Mouse (Mus musculus) layer of hippocampus, postnatal 10 days (tissue): ENCODE data around the gene Hk1. TPM values are rescaled to one million over a fixed set of nuclear protein-coding genes. Genes with fewer than 3 reads are reported as not detected.
A peak's percentile ranks its signal among the peaks of the same experiment; 100 is the strongest.

ENCODE experiments used
- DNase-seq, 2 experiments: peaks; one replicate each; pipeline ENCODE4 v3.0.0; 2021; ENCODE audit warnings: low spot score in 2 of 2
- long read RNA-seq: library from polyadenylated mRNA; stranded (forward); transcript quantifications from one replicate; pipeline ENCODE4 v2.0.0, GENCODE M21; 2023
- total RNA-seq, 2 experiments: library from RNA; stranded (reverse); gene quantifications; 2 replicates each; pipeline ENCODE4 v1.2.3; 2021

Gene Hk1
- 100 to 1,000 TPM; 280 to 294 TPM for total RNA-seq
- long read RNA-seq, full-length matches to known transcripts = 129 of 217 reads
- long read RNA-seq, partial matches to known transcripts = 47 of 217 reads
- long read RNA-seq, other reads (novel, unspliced or antisense) = 41 of 217 reads

DNA sequence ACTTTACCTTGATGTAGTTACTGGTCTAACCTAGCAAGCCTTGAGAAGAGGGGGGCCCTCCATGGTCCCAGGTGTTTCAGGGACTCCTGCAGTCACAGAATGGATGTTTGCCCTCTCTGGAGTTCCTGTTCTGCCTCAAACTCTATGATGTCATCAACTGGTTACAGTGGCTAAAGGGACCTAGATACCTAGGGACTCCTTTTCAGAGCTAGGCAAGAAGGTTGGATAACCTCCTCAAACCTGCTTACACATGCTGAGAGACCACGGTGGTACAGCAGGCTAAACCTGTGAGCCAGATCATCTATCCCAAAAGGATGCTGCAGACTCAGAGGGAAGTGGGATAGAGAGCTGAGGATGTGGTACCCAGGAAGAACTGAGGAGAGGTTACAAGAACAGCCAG is at the start of gene Hk1:
Gene Hk1, minus strand, starts transcription at position 101 of the 400 bp plus-strand sequence.
- DNase-seq = no peak

DNA sequence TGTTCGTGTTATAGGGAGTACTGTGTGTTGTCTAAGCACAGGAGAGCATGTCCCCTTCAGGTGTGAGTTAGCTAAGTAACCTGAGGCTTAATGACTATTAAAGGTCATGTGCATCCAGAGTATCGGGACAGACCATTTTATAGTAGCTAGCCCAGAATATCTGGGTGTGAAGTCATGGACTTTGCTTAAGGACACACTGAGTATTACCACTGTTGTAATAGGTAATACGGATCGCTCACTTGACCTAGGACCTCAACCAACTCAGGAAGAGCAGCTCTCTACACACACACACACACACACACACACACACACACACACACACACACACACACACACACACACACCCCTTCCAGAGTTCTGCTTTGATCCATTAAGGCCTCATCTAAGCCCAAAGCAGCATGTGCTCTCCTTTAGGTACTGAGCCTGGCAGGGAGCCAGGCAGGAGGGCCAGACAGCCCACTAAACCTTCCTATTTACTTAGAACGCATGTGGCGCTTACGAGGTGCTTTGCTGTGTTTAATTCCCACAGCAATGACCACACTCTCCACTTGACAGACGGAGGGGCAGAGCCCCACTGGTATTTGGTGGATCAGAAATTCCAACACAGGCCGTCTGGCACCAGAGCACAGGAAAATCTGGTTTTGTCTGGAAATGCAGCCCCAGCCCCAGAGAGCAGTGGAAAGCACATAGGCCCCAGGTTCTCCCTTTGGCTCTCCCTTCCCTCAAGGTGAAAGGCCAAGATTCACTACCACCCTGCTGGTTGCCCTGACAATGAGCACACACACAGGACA is 45.6 kb upstream of the Hk1 start:
- DNase-seq = no peak

DNA sequence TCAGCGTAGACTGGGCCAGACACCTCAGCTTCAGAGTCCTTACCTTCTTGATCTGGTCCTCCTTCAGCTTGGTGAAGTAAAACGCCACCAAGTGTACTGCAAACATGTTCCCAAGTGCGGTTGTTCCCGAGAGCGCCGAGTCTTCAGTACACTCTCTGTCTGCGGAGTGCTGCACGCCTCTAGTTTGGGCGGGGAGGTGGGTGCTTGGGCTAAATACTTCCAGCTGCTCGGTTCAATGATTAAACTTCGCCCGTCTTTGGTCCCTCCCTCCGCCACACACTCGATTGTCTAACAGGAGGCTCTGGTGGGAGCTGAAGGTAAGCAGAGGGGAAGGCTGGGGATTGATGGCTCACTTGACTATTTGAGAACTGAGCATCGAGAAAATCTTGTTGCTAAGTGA is 42.5 kb upstream of the Hk1 start, which contains the start of gene Hkdc1:
Gene Hkdc1, minus strand, starts transcription at position 237 of the 400 bp plus-strand sequence.
- no peak for DNase-seq

DNA sequence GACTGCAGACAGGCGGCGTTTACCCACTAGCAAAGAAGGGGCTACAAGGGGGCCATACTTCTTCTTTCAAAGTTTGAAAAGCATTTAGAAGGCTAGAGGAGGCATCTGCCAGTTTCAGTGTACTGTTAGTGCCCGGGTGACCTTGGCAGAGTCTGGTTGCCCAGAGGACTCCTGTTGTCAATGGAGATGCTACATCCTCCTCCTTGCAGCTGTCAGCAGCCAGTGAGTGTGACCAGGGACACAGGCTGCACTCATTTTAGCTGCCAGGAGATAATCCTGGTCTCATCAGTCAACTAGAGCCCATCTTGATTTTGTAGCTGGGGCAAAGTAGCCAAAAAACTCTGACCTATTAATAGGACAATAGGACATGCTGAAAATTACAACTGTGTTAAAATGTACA is 41.4 kb upstream of the Hk1 start:
- DNase-seq = no peak

DNA sequence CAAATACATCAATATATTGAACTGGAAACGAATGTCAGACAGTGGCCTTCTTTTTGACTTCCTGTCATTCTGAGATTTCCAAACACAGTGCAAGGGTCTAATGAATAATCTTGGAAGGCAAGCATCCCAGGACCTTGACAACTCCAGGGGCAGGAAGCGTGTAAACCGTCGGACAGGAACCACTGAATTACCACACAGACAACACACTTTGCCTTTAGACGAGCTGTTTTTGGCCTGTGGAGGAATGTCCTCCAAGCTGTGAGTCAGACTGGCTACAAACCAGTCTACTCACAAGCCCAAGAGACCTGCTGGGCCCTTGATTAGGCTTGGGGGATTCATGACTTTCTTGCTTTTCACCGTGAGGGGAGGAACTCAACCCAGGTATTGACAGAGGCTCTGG is 40.7 kb upstream of the Hk1 start:
- DNase-seq = no peak

DNA sequence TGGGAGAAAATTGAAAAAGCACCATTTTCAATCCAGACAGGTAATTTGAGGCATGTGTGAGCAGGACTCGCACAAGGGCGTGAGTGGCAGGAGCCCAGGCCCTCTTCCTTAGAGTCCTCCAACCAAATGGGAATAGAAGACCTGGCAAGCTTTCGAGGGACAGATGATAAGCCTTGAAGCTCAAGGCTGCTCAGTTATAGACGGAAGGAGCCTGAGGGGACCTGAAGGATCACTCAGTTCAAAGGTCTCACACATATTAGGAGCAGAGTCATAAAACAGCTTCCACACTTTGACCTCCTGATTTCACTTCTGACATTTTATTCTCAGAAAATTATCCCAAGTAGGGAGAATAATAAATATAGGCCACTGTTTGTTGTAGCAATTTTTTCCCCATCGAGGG is 39.7 kb upstream of the Hk1 start:
- no peak for DNase-seq

DNA sequence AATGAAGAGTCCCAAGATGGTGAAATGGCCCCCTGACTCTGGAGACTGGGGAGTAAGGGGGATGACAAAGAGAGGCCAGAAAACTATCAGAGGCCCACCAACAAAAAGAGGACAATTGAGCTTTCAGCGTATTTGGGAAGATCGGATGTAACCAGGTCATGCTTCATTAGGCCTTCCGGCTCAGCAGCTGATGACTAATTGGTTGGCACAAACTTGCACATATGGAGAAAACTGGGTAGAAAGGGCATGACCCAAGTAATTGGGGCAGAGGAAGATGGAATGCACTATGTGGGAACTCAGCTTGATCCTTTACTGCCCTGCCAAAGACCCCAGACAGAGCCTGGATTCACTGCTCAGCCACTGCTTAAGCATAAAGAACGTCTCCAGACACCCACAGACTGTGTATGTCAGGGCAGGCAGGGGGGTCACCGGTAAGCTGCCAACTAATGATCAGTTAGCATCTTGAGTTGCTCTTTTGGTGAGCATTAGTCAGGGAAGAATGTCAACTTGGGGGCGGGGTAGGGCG is 39.2 kb upstream of the Hk1 start:
- DNase-seq = no peak

DNA sequence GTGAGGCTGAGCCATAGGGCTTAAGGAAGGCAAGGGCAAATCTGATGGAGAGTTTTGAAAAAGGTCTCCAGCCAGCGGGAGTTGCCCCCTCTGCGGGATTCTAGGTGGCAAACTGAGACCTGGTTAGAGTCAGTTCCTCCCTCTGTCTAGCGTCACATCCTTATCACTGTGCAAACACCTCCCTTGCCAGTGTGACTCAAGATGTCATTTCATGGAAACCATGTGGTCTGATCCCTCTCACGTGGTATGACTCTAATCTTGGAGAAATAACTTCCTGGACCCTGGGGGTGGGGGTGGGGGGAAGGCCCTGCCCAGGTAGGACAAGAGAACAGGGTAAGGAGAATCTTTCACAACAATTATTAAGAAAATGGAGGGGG is 33.9 kb upstream of the Hk1 start:
- DNase-seq = no peak

DNA sequence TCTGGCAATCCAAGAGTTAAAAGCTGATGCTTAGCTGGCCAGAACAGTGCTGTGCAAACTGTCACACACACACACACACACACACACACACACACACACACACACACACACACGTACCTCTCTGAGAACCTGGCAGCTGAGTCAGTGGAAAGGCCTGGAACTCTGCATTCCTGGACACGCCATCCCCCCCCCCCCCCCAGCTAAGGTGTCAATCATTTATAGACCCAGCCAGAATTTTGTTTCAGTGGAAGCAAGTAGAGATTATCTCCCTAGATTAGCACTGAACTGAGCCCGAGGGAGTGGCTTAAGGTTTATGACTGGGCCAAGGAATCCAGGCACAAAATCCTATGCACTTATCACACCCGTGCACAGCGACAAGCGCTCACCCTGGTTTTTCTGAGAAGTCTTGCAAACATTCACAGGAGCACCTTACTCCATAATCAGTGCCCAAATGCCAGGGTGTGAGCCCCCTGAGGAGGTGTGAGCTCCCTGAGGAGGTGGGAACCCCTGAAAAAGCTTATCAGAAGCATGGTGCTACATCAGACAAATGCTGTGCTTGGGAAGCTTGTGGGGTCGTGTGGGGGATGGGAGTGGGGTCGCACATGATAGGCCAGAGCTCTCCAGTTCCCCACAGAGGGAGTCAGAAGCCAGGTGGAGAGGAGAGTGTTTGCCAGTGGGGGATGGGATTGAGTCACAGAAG is 33.3 kb upstream of the Hk1 start:
- no peak for DNase-seq

DNA sequence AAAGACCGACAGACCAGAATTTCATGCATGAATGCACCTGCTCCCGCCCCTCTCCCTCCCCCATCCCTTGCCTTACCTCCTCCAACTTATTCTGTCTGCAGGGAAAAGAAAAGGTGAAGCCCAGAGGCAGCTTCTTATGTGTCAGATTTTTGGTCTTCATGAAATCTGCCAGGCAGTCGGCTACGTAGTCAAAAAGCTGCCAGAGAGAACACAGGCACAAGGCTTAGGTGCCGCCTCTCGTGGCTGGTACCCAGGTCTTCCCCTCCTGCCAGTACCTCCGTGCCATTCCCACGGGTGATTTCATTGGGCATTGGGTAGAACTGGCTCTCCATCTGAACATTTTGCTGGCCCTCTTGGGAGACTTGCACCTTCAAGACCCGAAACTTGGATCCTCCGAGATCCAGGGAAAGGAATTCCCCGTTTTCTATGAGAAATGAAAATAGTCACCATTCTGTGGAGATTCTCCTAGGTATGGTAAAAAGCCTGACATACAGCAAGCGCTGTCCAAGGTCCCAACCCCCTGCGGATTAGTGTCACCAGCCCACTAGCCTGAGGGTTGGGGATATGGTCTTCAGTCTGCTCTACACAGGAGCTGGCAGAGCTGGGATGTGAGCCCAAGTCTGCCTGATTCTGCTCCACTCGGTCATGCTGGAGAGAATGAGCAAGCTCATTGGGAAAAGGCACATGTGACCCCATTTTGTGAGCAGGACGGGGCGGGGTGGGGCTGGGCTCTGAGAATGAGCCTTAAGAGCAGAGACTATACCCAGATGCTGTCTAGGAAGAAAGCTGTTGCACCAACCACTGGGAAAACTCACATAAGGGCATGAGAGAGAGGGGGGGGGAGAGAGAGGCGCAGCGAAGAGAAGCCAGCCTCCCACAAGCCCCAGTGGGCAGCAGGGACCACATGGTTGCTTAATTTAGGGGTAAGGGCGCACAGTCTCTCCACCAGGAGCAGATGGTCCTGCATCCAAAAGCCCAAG is 32.0 kb upstream of the Hk1 start:
- peak in 1 of 2 experiments; percentile 45 for DNase-seq

DNA sequence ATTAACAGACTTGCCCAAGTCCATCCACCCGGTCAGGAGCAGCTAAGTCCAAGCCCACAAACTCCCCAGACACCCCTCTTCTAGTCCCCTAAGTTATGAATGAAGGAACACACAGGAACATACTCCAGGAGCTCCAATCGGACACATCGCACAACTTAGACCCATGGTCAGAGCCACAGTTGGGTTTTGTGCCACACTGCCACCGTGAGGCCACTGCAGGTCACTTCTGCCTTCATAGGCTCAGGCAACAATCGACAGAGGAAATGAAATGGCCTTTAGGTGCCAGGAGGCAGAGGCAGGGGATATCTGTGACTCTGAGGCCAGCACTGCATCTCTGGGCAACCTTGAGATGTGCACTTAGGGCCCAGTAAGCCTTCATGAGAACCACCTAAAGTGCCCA is 31.2 kb upstream of the Hk1 start:
- peak; percentile 72 to 80 for DNase-seq

DNA sequence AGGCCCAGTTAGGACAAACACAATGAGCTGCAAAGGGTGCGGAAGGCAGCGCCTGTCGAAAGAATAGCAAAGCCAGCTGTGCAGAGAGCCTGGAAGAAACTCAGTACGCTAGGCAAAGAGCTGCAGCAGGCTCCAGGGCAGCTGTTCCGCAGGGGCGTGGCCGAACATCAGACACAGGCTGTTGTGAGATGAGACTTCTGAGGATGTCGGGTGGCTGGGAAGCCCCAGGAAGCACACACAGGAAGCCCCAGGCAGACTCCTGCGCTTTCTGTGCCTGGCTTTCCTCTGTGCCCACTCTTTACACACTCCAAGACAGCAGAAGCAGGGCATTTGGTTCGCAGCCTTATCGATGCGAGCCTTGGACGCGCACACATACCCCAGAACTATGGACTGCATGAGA is 25.2 kb upstream of the Hk1 start:
- no peak for DNase-seq

DNA sequence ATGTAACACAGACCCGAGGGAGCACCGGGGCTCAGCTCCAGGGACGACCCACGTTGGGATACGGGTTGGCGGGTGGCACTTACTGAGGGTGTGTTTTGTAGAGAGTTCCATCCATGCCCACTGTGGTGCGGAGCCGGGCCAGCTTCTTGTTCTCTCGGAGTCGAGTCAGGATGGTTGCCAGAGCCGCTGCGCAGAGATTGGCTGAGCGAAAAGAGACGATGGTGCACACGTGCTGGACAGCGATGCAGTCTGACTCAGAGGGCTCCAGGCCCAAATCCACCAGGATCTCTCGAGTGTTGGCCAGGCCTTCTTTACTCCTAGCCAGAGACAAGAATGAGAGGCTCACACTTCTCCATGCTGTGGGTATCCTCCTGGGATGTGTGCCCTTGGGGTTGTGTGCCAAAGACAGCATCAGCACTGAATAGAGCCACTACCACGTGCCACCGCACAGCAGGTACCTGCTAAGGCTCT is 22.0 kb upstream of the Hk1 start:
- peak; percentile 60 to 63 for DNase-seq

DNA sequence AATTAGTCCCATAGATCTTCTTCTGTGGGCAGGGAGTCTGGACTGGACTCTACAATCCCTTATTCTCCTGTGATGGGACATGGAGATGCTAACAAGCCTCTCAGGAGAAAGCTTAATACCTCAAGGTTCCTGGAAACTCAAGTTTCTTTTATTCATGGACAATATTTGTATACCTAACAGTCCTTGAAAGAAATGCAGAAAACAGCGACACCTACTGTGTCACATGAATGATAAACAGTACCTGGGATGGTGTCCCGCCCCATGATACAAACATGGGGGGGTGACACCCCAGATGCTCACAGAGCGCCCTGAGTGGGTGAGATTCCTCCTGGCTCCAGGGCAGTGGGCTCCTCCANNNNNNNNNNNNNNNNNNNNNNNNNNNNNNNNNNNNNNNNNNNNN is 3.3 kb upstream of the Hk1 start:
- DNase-seq = no peak

DNA sequence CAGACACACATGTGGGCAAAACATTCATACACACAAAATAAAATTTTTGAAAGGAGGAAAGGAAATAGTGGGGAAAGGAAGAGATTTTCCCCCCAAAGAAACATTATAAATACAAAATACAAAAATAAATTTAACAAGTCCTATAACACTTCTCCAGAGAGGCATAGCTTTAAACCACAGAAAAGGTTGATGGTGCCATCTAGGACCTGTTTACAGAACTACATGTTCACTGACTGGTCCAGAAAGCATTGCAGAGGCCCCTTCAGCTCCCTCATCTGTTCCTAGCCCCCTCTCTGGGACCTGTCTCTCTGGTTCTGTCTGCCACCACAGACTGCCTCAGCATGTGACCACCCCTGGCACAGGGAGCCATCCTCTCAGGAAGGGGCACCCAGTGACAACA is 1.2 kb upstream of the Hk1 start:
- DNase-seq = no peak

DNA sequence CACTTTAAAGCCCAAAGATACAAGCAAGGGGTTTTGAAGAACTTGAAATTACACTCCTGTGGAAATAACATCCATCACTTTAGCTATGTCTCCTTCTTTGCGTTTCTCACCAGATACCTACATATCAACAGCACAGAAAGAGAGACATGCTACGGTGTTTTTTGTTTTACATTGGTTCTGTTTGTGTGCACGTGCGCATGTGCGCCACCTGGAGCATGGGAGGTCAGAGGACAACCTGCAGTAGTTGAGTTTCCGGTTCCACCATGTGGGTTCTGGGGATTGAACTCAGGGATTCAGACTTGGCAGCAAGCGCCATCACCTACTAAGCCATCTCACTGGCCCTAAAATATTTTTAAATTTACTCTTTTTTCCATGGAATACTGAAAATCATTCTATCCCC is 20.9 kb downstream of the Hk1 start:
- no peak for DNase-seq

DNA sequence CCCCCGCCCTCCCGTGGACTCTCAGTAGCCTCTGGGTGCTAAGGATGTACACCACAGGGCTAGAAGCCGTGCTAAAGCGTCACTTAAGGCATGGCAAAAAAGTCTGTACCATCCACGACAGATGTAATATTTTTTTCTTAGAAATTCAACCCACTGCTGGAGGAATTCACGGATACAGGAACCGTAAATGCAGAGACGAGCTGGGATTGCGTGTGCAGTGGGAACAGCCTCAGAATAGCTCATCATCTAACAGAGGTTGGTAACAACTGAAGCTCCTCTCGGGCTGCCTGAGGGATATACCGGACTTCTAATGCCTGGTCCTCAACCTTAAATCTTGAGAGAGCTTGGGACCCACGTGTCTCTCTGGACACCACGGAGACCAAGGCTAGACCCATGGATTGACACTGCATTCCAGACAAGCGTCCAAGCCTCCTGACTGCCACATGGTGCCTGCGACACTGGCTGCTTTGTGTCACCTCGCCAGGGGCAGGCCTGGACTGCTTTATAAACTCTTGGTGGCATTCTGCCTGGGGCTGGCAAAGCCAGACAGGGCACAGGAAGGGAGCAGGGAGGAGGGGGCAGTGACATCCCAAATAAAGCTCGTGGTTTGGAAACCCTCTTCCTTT is 23.5 kb downstream of the Hk1 start:
- DNase-seq = peak; percentile 57 to 74

DNA sequence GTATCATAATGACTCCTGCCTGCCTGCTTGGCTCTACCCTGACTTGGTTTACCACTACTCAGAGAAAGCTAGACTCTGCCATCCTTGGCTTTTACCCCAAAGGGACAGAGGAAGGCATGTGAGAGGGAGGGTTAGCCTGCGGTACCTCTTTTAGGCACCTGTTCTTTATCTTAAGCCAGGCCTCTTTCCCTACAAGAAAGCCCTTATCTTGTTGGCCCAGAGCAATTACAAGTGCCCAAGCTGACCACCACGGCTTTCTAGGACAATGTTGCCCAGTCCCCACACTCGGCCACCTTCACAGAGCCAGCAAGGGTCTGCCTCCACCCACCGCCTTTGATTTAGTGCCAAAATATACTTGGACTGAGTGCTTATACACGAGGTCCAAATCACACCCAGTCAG is 34.6 kb downstream of the Hk1 start:
- DNase-seq = no peak

DNA sequence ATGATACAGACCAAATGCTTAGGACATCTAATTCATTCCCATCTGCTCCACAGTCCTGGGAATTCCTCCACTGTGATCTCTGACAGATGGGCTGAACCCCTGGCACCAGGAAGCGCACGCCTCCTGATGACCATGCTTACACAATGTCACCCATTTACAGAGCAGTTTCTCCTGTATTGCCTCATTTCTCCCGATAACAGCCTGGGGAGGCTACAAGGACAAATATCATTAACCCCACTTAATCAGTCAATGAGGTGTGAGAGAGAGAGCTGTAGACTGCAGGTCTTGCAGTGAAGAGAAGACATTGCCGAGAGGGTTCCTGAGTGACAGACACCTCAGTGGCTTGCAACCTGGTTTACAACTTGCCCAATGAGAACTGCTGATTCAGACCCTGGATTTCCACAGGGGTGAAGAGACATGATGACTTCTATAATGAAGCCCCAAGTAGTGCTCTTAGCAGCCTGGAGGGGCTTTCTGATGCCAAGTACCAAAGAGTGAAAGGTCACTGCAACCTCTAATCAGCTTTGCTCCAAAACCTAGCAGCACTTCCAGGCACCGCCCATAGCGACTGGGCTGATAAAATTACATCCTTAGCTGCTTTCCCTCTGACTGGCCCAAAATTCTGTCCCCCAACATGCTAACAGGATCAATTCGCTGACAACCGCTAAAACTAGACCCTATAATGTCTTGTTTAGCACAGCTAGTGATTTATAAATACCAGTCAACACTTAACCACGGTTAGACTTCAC is 35.5 kb downstream of the Hk1 start:
- DNase-seq = no peak

DNA sequence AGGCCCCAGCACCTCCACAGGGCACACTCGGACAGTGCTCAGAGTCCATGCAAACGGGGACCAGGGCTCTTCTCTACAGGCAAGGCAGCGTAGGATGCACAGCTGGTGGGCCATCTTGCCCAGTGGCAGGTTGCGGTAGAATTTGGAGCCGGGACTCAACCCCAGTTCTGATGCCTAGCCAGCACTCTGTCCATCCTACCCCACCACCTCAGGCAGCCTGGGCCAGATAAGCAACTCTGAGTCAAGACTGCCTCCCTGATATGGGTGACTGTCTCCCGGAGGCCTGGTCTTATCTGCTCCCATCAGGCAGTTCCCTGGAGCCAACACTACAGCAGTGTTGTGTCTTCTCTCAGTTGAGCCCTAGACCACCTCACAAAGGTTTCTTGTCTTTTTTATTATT is 37.2 kb downstream of the Hk1 start:
- DNase-seq = no peak
